Mouse (Mus musculus) ES-E14 (cell line): Measurements from ENCODE around the gene Panx2.

Experiments
- CHD2 ChIP-seq: IDR thresholded peaks from 2 replicates; pipeline ENCODE4 v1.6.1; 2014; ENCODE audit warnings: mild to moderate bottlenecking, low read depth, low read length, inconsistent platforms
- MAFK ChIP-seq: IDR thresholded peaks from 2 replicates; pipeline ENCODE4 v1.6.1; 2014; ENCODE audit warnings: mild to moderate bottlenecking, low read depth, low read length, inconsistent platforms; ENCODE audit not compliant: insufficient read depth
- ZC3H11A ChIP-seq: IDR thresholded peaks from 2 replicates; pipeline ENCODE4 v1.6.1; 2012; ENCODE audit warnings: low read depth, mild to moderate bottlenecking, inconsistent platforms, low read length, borderline replicate concordance
- ZNF384 ChIP-seq: IDR thresholded peaks from 2 replicates; pipeline ENCODE4 v1.6.1; 2012; ENCODE audit warnings: low read depth, low read length, inconsistent platforms

DNA sequence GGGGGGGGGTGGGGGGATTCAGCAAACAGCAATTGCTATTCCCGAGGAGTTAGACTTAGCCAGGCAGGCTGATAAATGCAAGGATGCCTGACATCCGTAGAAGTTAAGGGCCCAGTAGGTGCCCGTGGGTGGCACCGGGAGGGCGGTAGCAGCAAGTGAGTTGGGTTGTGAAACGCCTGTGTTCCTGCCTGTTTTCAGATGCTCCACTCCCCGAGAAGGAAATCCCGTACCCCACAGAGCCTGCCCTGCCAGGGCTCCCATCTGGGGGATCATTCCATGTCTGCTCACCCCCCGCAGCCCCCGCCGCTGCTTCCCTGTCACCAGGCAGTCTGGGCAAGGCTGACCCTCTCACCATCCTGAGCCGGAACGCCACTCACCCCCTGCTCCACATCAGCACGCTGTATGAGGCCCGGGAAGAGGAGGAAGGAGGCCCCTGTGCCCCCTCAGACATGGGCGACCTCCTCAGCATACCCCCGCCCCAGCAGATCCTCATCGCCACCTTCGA is 9.9 kb downstream of the Panx2 start:
- TF ChIP-seq MAFK (no peak), CHD2 (no peak), ZC3H11A (no peak), ZNF384 (no peak)
